Mouse (Mus musculus) small intestine, adult 2 months (tissue): ENCODE data around the gene Lck.

Source experiments
- CTCF ChIP-seq: fragments of 200-500 bp; IDR thresholded peaks from 2 replicates; pipeline ENCODE4 v1.5.1; 2012; ENCODE audit warnings: low read depth, mild to moderate bottlenecking, control low read depth, inconsistent platforms, low read length, moderate library complexity, mixed read lengths; ENCODE audit not compliant: insufficient replicate concordance, insufficient read length; ENCODE audit errors: extremely low read depth
- POLR2A ChIP-seq: fragments of 200-500 bp; IDR thresholded peaks from 2 replicates; pipeline ENCODE4 v1.6.1; 2012; ENCODE audit warnings: low read depth, mild to moderate bottlenecking, control low read depth, inconsistent platforms, low read length, moderate library complexity

DNA sequence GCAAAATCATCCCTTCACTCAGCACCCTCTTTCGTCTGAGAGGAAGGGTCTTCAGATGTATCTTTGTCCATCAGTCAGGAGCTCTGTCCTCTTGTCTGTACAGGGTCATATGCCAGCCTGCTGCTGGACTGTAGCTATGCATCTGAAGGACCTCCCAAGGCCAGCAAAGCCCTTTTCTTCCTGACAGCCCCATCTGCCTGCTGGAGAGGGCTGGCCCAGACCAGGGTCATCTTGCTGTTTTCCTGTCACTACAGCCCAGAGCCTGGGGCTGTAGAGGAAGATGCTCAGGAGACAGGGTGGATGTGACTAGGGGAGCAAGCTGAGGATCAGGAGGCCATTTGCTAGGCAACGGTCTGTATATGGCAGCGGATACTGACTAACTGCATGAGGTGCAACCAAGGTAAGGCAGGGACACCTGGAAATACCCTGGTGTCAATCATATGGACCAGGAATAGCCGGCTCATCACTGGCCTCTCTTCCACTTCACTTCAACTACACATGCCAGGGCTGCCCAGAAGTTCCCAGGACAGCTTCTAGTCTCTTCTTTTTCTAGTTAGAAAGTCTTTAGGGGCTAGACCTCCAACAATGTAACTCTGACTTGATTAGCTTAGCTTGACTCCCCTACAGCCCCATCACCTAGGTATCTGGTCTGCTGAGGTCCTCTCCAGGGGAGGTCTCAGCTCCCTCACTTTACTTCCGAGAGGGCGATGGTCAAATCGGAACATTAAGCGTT is 49.5 kb upstream of the Lck start:
- TF ChIP-seq CTCF (no peak), POLR2A (no peak)
